Mouse (Mus musculus) thymus, postnatal 10 days (tissue): ENCODE data around the gene Pdcd2.
A peak's percentile ranks its signal among the peaks of the same experiment; 100 is the strongest.
"Not testable (repeated sequence)": the region's sequence is repeated elsewhere in the genome, so short reads cannot be mapped to it uniquely, and the experiment has no call there.

Experiments
- DNase-seq, 2 experiments: peaks; one replicate each; pipeline ENCODE4 v3.0.0; 2021; ENCODE audit warnings: low spot score in 2 of 2

The Pdcd2 gene

DNA sequence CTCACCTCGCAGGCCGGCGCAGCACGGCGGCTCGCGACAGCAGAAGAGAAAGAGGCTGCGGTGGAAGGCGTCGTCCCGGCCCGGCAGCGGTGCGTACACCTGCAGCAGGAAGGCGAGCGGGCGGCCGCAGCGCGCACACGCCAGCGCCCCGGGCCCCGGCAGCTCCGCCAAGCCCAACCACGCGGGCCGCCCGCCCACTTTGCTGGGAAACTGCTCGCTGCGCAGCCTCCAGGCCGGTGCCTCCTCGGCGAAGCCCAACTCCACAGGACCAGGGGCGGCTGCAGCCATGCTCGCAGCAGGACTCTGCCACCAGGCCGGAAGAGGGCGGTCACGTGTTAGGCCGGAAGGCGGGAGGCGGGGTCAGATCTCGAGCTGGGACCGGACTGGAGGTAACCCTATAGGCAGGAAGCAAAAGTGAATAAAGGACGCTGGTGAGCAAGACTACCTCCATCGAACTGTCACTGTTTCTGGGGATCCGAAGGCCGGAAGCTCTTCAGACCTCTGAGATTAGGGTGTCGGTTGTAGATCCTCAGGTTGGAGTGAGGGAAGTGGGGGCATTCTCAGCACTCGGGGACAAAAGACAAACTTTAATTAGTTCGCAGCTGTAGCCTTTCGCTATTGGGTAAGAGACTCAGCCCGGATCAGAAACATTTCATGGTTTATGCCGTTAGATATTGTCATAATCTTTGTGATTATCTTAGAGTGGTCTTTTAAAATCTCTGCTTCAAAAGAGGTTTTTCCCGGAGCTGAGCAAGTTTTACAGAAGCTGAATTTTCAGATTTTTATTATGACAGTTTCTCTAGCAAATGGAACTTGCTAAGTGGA lies at the start of gene Pdcd2:
TSS of gene Pdcd2 (minus strand) at position 316 of the 825 bp plus-strand sequence.
- DNase-seq = peak; percentile 86 to 89

DNA sequence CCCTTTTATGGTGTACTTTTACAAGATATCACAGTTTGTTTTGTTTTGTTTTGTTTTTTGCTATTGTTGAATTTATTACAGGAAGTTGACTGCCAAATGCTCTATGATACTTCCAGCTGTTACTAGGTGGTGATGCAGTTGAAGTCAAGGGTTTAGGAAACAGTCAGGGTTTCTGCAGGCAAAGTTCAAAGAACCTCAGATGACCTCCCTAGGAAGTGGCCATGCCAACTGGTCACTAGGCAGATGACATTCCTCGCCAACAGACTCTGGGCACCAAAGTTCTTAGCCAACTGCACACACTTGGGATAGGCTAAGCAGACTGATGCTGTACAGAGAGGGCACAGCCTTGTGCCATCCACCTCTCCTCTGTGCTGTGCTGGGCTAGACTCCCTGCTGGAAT lies 48.0 kb upstream of the Pdcd2 start:
- DNase-seq = no peak

DNA sequence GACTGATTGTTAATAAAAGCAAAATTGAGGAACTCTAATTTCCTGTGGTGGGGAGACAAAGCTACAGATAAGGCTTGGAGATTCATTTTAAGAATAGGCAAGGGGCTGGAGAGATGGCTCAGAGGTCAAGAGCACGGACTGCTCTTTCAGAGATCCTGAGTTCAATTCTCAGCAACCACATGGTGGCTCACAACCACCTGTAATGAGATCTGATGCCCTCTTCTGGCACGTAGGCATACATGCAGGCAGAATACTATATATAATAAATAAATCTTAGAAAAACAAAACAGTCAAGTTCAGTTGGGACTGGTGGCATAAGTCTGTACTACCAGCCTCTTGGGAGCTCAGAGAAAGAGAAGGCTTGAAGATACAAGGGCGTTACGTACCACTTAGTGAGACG lies 39.8 kb upstream of the Pdcd2 start:
- no peak for DNase-seq

DNA sequence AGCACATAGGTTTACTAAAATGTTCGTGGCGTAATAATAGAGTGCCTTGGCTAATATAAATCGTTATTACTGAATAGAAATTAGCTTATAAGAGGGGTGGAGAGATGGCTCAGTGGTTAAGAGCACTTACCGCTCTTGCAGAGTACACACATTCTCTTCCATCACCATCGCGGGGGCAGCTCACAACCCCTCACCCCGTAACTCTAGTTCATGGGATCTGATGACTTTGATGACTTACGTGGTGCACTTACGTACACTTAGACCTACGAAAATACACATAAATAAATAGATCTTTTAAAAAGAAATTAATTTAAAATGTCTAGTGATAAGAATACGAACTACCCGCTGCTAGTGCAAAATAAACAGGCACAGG lies 37.8 kb upstream of the Pdcd2 start:
- DNase-seq = no peak

DNA sequence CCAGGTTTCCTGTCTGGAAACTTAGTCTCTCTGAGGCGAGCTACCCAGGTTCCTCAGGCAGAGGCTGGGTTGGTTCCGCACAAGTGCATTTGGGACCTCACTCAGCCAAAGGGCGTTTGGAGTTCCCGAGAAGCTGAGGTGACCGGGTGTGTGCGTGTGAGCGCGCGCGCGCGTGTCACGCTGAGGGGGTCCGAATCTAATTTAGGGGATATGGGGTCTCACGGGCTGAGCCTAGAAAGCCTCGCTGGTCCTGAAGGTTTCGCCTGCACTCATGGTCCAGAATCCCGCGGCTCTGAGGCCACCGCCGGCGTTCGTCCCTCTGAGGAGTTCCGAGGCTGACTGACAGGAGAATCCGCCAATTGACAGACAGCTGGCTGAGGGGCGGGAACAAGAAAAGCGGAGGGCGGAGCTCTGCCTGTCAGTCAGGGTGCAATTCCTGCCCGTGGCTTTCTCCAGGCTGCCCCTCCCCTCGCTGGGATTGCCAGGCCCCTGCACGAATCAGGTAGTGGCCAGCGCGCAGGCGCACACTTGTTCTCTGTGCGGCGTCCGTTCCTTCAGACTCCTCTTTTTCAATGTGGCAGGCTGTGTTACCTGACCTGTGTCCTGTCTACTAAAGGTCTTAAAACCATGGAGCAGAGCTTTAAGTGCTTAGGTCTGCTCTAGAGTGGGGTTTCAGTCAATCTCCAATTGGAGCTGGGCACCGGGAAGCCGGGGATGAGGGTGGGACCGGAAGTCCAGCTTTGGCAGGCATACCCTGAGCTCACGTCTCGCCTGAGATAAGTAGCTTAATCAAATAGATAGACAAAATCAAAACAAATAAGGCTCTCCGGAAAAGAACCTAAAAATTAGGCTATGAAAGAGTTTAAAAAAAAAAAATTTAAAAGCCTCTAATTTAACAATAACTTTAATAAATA lies 37.2 kb upstream of the Pdcd2 start, which contains the start of gene Prdm9:
TSS of gene Prdm9 (minus strand) at position 341 of the 914 bp plus-strand sequence.
- DNase-seq = peak; percentile 98 to 99

DNA sequence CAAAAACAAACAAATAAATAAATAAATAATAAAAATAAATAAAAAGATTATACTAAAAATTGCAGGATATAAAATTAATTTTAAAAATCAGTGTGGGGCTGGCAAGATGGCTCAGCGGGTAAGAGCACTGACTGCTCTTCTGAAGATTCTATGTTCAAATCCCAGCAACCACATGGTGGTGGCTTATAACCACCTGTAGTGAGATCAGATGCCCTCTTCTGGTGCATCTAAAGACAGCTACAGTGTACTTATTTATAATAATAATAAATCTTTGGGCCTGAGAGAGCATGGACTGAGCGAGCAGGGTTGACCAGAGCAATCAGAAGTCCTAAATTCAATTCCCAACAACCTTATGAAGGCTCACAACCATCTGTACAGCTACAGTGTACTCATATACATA lies 32.8 kb upstream of the Pdcd2 start:
- no peak for DNase-seq

DNA sequence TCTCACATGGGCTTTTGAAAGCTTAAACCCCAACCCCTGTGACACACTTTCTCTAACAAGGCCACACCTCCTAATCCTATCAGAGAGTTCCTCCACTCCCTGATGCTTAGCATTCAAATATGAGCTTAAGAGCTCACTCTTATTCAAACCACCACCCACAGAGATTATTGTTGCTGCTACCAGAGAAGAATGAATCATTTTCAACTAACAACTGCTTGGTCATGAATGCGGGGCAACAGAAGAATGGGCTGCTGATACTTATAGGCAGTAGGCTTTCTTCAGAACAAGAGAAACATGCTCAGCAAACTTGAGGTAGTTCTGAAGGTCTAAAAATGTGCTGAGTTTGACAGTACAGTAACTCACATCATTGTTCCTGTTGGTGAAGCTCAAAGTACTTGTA lies 22.6 kb upstream of the Pdcd2 start:
- no peak for DNase-seq

DNA sequence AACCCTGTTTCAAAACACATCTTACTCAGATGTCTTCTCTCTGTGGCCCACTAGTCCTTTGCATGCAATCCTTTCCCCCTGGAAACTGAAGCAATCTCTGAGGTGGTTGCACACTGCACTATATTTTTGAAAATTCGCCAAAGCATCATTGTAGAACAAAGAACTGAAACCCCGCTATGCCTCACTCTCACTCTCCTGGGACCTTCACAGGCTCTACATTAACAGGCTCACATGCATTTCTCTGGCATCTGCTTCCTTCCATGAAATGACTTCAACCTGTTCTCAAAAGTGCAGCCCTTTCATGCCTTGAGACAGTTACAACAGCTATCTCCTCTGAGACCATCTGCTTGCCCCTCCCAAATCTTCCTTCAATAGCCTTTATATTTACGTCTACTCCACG lies 19.3 kb upstream of the Pdcd2 start:
- no peak for DNase-seq

DNA sequence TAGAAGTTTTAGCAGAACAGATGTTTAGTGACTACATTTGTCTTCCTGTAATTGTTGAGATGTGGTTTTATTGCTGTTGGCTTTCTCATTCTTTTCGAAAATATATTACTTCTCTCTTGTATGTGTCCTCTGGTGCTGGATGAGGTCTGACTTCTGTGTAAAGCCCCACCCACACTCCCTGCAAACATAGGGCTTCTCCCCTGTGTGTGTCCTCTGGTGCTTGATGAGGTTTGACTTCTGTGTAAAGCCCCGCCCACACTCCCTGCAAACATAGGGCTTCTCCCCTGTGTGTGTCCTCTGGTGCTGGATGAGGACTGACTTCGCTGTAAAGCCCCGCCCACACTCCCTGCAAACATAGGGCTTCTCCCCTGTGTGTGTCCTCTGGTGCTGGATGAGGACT lies 16.8 kb upstream of the Pdcd2 start:
- DNase-seq = not testable (repeated sequence)

DNA sequence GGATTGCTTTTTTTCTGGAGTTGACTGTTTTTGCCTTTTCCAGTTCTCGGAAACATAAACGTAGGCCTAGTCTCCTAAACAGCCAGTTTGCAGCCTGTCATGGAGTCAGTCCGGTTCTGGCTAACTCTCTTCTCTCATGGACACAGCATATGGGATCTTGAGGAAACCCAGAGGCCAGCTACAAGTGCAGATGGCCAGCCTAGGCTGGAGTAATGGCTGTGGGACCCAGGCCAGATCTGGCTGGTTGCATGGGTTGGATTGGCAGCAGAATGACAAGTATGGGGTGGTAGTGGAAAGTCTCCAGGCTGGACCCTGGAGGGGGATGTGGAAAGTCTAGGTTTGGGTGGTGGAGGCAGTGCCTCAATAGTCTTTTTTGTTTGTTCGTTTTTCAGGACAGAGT lies 13.2 kb upstream of the Pdcd2 start:
- DNase-seq = no peak

DNA sequence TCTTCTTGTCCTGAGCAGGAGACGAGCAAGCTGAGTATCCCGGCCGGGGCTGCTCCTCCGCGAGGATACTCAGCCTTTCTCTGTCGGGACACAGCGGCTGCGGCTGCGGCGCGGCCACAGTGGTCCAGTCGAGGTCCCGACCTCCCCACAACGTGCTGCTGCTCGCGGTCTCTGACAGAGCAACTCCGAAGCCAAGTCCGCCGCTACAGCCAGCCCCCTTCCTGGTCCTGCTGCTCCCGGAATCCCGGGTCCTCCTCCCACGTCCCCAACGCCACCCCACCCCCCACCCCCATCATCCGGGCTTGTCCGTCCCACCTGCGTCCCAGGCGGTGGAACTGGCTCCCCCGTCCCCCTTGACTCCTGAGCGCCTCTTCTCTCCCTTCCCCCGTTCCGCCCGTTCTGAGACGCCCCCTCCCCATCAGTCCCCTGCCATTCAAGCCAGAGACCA lies 9.4 kb upstream of the Pdcd2 start:
- DNase-seq = no peak

DNA sequence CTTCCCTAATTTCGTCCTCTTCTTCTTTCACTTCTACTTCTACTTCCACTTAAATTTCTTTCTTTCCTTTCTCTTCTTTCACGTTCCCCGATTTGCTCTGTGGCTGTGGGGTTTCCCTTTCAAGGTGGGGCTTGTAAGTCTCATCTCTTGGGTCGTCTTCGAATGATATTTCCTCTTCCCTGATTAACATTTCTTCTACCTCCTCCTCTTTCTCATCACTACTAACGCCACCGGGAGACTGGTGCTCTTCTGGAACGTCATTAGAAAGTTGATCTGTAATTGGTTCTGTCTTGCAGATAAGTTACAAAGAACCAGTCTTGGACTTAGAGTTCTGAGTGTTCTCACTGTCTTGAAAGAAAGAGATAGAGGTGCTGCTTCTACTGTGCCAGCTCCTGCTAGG lies 8.8 kb upstream of the Pdcd2 start:
- no peak for DNase-seq

DNA sequence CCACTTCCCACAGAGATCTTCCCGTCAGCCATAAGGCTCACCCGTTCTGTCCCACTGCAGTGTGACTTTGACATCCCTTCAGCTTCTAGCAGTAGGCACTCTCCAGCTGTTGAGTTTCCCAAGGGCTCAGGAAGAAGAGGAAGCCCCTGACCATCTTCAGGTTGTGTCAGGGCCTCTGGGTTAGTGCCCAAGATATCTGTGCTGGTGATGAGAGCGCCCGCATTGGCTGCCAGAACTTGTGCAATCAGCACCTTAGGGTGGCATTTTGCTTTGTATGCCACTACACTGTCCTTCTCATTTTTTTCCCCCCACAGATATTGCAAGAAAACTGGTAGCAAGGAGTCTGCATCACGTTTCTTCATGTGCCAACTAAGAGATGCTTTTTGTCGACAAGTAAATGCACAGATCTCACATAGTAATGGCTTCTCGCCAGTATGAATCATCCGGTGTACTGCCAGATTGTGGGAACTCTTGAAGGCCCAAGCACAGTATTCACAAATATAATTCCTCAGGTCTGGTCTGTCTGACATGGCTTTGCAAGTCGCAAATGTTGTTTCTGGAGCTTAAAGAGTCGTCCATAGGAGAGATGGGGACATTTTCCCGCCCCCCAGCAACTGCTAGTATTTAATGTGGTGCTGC lies 8.2 kb upstream of the Pdcd2 start:
- no peak for DNase-seq

DNA sequence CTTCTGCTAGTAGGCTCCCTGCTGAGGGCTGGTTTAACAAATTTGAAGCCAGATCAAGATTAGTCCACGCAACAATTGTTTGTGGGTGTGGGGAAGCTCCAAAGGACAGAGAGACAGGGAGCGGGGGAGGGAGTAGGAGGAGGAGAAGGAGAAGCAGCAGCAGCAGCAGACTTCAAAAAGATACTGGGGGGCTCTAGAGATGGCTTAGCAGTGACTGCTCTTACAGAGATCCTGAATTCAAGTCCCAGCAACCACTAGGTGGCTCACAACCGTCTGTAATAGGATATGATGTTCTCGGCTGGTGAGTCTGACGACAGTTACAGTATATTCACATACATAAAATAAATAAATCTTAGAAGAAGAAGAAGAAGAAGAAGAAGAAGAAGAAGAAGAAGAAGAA lies 3.0 kb upstream of the Pdcd2 start:
- peak; percentile 14 to 51 for DNase-seq

DNA sequence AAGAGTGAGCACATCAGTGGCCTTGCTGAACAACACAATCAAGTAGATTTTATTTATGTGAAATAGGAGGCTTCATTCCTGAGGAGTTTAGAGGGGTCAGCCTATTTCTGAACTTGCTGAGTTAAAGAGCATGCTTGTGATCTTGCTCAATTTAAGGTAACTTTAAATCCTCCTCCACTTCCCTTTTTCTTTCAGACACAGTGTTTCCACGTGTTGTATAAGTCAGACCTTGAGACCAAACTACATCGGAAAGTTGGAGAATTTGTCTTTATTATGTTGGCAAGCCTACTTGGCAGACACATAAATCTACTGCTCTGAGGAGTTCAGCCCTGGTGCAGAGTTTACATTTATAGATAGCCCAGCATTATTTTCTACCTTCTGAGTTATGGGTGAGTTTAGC lies 1.8 kb upstream of the Pdcd2 start:
- no peak for DNase-seq

DNA sequence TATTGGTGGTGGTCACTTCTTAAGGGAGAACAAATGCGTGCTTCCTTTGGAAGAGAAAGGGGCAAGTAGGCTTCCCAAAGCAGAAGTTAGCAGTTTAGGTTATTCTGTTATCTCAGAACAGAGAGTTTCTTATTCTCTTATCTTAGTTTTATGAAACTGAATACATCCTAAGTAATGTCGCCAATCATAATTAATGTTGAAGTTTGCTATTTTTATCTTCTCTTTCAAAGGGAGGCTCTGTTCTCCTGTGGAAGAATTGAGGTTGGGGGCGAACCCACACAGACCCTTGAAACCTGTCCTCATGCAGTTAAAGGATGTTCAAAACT lies 673 bp upstream of the Pdcd2 start:
- DNase-seq = no peak

DNA sequence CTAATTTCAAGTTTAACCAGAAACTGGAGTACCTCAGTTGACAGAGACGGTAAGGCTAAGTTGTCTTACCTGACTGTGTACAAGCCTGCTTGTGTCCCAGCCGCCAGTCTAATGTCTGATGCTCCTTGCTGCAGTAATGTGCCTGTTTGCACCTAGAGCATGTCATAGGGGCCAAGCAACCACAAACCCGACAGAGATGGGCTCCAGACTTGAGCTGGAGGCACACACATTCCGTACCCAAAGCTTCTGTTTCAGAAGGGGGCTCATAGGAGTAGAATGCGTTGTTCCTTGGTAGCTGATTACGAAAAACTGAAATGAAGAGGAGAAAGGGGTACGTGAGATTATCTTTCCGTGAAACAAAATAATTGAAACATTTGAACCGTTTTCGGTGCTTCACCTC lies 797 bp downstream of the Pdcd2 start:
- DNase-seq = peak in 1 of 2 experiments; percentile 11

DNA sequence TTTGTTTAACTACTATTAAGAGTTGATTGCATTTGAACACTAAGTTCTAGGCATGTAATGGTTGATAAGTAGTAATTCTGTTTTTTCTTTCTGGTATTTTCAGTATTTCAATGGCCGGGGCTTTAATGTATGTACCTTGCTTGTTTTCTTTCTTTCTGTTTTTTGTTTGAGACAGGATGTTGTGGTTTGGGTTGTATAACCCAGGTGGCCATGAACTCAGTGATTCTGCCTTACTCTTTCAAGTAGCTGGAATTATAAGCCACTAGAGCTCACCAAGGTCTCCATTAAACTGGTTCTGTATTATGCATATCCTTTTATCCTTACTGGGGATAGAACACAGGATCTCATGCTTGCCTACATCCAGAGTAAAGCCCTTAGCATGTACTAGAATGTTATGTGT lies 8.3 kb downstream of the Pdcd2 start:
- no peak for DNase-seq

DNA sequence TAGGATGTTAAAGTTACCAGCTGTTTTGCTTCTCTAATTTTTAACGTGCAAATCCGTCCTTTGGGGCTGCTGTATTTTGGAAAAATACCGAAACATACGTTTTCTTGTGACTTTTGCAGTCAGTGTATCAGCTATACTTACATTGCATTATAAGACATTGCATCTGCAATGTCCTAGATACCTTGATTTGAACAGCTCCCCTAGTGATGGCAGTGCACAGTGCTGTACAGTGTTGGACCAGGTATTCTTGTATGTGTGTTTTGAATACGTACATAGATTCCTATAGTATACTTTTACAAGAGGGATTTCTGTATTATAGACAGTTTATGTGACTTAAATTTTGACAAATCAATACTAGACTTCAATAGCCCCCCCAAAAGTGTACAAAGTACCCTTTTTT lies 8.9 kb downstream of the Pdcd2 start:
- DNase-seq = no peak

DNA sequence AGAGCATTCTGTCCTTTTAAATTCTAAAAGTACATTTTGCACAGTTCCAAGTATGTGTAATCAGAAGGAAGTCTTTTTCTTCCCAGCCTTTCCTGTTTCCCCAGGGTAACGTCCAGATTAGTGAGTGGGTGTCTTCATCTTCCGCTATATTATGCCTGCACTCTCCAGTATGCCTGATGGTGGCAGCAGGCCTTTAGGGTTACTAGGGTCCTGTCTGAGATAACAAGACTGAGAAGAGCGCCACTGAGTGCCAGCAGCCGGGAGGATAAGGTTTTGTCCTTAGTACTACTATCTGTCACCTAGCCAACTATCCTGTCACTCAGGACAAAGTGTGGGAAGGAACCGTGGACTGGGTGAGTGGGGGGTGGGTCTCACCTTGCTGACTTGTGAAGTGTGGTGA lies 9.3 kb downstream of the Pdcd2 start:
- DNase-seq = no peak

DNA sequence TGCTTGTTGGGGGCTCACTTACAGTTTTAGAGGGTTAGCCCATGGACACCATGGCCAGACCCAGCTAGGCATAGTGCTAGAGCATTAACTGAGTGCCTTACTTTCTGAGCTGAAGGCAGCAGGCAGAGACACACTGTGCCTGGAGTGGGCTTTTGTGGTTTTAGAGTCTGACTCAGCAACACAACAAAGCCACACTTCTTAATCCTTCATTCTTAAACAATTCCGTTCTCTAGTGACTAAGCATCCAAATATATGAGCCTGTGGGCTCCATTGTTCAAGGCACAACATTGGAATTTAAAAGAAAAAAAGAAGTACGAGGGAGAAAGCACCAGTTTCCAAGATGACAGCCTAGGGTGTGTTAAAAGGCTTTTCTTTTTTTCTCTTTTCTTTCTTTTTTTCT lies 16.4 kb downstream of the Pdcd2 start:
- no peak for DNase-seq

DNA sequence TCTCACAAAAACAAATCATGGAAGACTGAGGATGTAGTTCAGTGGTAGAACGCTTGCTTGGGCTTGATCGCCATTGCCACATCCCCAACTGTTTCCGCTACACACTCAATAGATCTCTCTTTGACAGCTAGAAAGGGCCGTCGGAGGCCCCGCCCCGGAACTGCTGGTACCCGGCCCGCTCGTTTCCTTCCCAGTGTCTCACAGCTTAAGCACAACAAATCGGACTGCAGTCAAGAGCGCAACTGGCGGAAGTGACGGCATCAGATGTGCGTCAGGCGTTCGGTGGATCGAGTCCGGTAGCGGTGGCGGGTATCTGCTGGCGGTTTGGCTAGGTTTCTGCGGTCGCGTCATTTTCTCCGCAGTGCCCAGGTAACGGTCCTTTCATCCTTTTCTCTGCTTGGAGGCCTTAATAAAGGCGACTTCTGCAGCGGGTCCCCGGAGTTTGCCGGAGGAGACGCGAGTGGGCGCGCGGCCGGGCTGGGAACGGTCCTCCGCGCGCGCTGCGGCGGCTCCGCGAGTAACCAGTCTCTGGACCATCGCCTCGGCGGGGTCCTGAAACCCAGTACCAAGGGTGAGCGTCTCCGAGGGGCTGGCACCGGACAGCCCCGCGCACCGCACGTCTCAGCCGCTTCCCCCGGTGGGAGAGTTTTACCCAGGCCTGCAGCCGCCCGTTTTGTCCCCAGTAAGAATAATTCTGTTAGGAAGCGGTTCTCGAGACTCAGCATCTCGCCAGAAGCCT lies 27.3 kb downstream of the Pdcd2 start, which contains the start of the genes Psmb1 and Tbp:
TSS of gene Psmb1 (minus strand) at position 96 of the 739 bp plus-strand sequence.
TSS of gene Tbp (plus strand) at position 233 of the 739 bp plus-strand sequence.
- peak; percentile 94 to 95 for DNase-seq
